Mouse (Mus musculus) liver, postnatal 0 days (tissue): ENCODE results near the gene Tomm70a. TPM values are rescaled to one million over a fixed set of nuclear protein-coding genes. Genes with fewer than 3 reads are reported as not detected.

Experiments used
- ATAC-seq: fragments of 200-750 bp; cut with Nextera tagmentation; 2 replicates; pipeline ENCODE4 v1.8.0; 2017; ENCODE audit warnings: mild to moderate bottlenecking, moderate library complexity
- DNase-seq: peaks from one replicate; pipeline ENCODE4 v3.0.0-alpha.2; 2016
- H3K27ac ChIP-seq: fragments of 300-500 bp; sonication (generic); 2 replicates; pipeline ENCODE4 v1.5.1; 2014; ENCODE audit warnings: antibody characterized with exemption, moderate library complexity, mild to moderate bottlenecking, low read depth
- H3K27me3 ChIP-seq: fragments of 300-500 bp; sonication (generic); 2 replicates; pipeline ENCODE4 v1.6.1; 2014; ENCODE audit warnings: low read length, control low read depth, mixed read lengths; ENCODE audit not compliant: insufficient read depth
- H3K36me3 ChIP-seq: fragments of 300-500 bp; sonication (generic); replicated peaks from 2 replicates; pipeline ENCODE4 v1.6.1; 2014; ENCODE audit warnings: mild to moderate bottlenecking, control low read depth, low read length, moderate library complexity, mixed read lengths; ENCODE audit not compliant: insufficient read depth
- H3K4me1 ChIP-seq: fragments of 300-500 bp; sonication (generic); 2 replicates; pipeline ENCODE4 v1.6.1; 2014; ENCODE audit warnings: antibody characterized with exemption, mild to moderate bottlenecking, control low read depth; ENCODE audit not compliant: insufficient read depth
- H3K4me2 ChIP-seq: fragments of 300-500 bp; sonication (generic); 2 replicates; pipeline ENCODE4 v1.6.1; 2014; ENCODE audit warnings: low read depth, mild to moderate bottlenecking, low read length, moderate library complexity, mixed read lengths
- H3K4me3 ChIP-seq: fragments of 300-500 bp; sonication (generic); 2 replicates; pipeline ENCODE4 v1.5.1; 2014; ENCODE audit warnings: low read depth, low read length
- H3K9ac ChIP-seq: fragments of 300-500 bp; sonication (generic); replicated peaks from 2 replicates; pipeline ENCODE4 v1.6.1; 2014; ENCODE audit warnings: mild to moderate bottlenecking, moderate library complexity
- H3K9me3 ChIP-seq: fragments of 300-500 bp; sonication (generic); 2 replicates; pipeline ENCODE4 v1.6.1; 2016; ENCODE audit warnings: mild to moderate bottlenecking, control low read depth, low read length, mixed read lengths
- CTCF ChIP-seq: sonication (generic); IDR thresholded peaks from 2 replicates; pipeline ENCODE4 v1.5.1; 2016; ENCODE audit warnings: antibody characterized with exemption, low read depth
- EP300 ChIP-seq: IDR thresholded peaks from 2 replicates; pipeline ENCODE4 v1.6.1; 2016; ENCODE audit warnings: antibody characterized with exemption, low read depth, mild to moderate bottlenecking
- whole genome bisulfite sequencing: fragments of 180-500 bp; shearing (Covaris S2); extraction: QIAGEN DNeasy Blood & Tissue Kit; methylation state at CpG from one replicate; pipeline ENCODE4 v1.1.7; 2014; ENCODE audit not compliant: insufficient replicate concordance; 5-methylcytosine and 5-hydroxymethylcytosine counted together
- polyA plus RNA-seq: library from polyadenylated mRNA; unstranded; fragments of >200 nt; fragmentation: Nextera tagmentation; extraction: Ambion mirVana; gene quantifications from 2 replicates; pipeline ENCODE4 v1.2.1, GENCODE M21; 2015

Tomm70a gene
- polyA plus RNA-seq, 1 experiment from 2014 or later: 27.6 TPM

DNA sequence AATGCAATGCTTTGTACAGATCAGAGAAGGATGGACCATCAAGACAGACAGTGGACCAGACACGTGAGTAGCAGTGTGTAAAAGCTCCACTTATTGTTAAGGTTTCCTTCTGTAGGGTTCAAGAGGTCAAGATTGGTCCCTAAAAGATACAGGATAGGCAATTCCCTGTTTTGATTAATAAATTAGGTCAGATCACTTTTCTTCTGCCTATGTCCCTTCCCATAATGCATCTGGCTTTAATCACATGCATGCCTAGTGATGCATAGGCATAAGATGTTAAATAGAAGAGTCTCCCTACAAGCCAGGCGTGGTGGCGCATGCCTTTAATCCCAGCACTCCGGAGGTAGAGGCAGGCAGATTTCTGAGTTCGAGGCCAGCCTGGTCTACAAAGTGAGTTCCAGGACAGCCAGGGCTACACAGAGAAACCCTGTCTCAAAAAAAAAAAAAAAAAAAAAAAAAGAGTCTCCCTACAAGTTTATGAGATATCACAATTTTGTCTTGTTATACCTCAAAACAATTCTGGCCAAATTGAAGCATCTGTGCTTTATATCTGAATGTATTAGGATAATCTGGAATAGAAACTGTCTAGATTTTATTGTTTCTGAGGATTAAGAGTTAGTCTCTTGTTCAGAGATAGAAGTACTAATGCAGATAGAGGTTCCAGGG, 21.8 kb upstream of the Tomm70a start:
- no peak overlapping the region for H3K27ac ChIP-seq
- DNase-seq (no peak), ATAC-seq (no peak)
- no peaks in the 10 kb centered on the region for H3K4me1 ChIP-seq
- no peak for TF ChIP-seq CTCF
- no peak for TF ChIP-seq EP300
- H3K9me3 ChIP-seq: no peaks in the 10 kb centered on the region
- H3K9ac ChIP-seq: no peak overlapping the region
- no peak overlapping the region for H3K4me2 ChIP-seq
- H3K27me3 ChIP-seq: no peaks in the 10 kb centered on the region
- WGBS: 70% methylated on average over 5 of the region's 5 CpGs
- H3K36me3 ChIP-seq: no peaks in the 10 kb centered on the region
- H3K4me3 ChIP-seq: no peak overlapping the region

DNA sequence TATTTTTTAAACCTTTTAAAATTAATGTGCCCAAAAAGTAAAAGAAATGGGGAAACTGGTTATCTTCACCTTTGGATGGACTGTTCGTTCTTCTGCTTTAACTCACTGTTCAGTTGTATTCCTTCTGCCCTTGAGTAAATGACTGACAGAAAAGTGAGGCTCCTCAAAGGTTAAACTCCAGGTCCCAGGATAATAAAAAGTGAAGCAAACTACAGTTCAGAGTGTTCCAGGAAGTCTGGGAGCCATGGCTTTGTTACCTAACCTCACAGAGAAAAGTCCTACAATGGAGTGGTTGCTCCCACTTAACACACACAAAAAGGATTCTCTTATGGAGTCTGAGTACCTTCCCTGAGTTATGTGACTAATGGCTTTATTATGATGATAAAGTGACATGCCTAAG, 20.3 kb upstream of the Tomm70a start:
- 74% methylated on average over 1 of the region's 1 CpGs for WGBS
- 0 out of 2 replicates have a peak, but pooled peaks cover 2% of the 10 kb centered on the region for H3K4me1 ChIP-seq
- H3K9ac ChIP-seq: no peak overlapping the region
- no peaks in the 10 kb centered on the region for H3K36me3 ChIP-seq
- DNase-seq (no peak), ATAC-seq (no peak)
- TF ChIP-seq CTCF (no peak), EP300 (no peak)
- H3K27ac ChIP-seq: no peak overlapping the region
- H3K4me3 ChIP-seq: no peak overlapping the region
- H3K27me3 ChIP-seq: no peaks in the 10 kb centered on the region
- no peaks in the 10 kb centered on the region for H3K9me3 ChIP-seq
- no peak overlapping the region for H3K4me2 ChIP-seq

DNA sequence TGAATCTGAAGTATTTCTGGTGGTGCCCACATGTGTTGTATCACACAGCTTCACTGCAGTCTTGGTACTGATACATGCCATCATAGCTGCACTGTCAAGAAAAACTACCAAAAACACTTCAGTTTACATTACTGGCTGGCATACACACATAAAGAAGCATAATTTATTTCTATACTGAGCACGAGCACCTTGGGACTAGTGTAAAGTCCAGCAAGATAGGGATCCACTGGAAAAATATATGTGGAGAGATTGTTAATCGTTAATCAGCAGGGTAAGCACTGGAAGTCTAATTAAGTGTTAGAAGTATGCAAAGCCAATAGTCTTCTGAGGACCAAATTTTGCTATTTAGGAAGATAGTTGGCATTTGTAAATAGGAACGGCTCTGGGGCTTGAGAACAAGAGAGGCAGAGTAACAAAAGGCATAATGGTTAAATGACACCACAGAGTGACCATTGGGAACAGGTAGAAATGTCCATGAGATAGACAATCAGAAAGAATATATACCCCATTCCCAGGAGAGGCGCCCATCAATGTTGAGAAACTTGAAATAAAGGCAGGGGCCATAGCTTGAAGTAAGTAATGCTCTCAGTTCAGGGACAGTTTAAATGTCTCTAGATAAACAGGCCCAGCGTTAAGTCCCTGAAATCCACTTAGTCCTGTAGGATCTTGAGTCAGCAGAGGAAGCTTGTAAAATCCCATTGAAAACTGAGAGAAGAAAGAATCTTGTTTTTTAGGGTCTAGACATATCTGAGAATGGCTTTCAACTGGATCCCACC, 15.1 kb upstream of the Tomm70a start:
- Histone ChIP-seq H3K27ac (no peak overlapping the region), H3K4me3 (no peak overlapping the region), H3K4me2 (no peak overlapping the region), H3K4me1 (0 out of 2 replicates have a peak, but pooled peaks cover 2% of the 10 kb centered on the region), H3K36me3 (no peaks in the 10 kb centered on the region), H3K9ac (no peak overlapping the region), H3K9me3 (no peaks in the 10 kb centered on the region), H3K27me3 (no peaks in the 10 kb centered on the region)
- WGBS: 64% methylated on average over 5 of the region's 5 CpGs
- ATAC-seq: no peak
- DNase-seq: no peak
- TF ChIP-seq CTCF (no peak), EP300 (no peak)

DNA sequence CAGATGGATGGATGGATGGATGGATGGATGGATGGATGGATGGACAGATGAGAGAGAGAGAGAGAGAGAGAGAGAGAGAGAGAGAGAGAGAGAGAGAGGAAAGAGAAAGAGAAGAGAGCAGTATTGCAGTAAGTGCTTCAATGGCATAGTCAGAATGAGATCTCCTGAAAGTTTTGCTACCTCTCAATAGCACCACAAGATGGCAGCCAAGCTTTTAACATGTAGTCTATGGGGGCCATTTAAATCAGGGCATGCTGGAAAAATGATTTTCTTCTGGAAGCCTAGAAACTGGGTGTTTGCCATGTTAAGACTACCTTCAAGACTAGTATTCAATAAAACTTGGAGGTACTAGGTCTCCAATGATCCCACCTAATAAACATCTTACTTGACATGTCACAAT, 5.4 kb upstream of the Tomm70a start:
- H3K27ac ChIP-seq: no peak overlapping the region
- no peak overlapping the region for H3K4me2 ChIP-seq
- no peak for ATAC-seq
- no peak overlapping the region for H3K4me3 ChIP-seq
- no peaks in the 10 kb centered on the region for H3K9me3 ChIP-seq
- no peaks in the 10 kb centered on the region for H3K27me3 ChIP-seq
- TF ChIP-seq CTCF (peak; percentile 75), EP300 (no peak)
- no peak for DNase-seq
- no peaks in the 10 kb centered on the region for H3K36me3 ChIP-seq
- H3K9ac ChIP-seq: no peak overlapping the region
- peaks cover 8% of the 10 kb centered on the region; the same call in 1 of the 2 replicates for H3K4me1 ChIP-seq

DNA sequence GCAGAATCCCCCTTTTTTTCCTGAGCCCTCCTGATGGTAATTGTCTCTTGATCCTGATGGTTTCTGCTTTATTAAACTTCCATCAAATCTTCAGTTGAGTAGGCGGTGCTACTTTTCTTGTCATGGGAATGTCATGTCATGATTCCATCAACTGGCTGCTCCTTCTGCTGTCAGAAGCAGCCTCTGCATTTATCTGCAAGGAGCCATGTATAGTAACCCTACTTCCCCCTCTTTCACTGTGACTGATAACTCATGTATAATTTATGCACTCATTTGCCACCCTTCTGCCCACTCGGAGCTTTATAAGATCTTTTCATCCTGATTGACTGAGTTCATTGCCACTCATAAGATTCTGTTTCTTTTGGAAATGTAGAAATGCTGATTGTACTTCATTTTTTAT, 3.9 kb upstream of the Tomm70a start:
- Histone ChIP-seq H3K4me3 (no peak overlapping the region), H3K4me1 (peaks cover 9% of the 10 kb centered on the region), H3K36me3 (no peaks in the 10 kb centered on the region), H3K9ac (no peak overlapping the region), H3K4me2 (no peak overlapping the region), H3K27ac (no peak overlapping the region), H3K27me3 (no peaks in the 10 kb centered on the region), H3K9me3 (no peaks in the 10 kb centered on the region)
- no peak for ATAC-seq
- no peak for TF ChIP-seq EP300
- TF ChIP-seq CTCF: no peak
- no peak for DNase-seq
- WGBS: 54% methylated on average over 2 of the region's 2 CpGs

DNA sequence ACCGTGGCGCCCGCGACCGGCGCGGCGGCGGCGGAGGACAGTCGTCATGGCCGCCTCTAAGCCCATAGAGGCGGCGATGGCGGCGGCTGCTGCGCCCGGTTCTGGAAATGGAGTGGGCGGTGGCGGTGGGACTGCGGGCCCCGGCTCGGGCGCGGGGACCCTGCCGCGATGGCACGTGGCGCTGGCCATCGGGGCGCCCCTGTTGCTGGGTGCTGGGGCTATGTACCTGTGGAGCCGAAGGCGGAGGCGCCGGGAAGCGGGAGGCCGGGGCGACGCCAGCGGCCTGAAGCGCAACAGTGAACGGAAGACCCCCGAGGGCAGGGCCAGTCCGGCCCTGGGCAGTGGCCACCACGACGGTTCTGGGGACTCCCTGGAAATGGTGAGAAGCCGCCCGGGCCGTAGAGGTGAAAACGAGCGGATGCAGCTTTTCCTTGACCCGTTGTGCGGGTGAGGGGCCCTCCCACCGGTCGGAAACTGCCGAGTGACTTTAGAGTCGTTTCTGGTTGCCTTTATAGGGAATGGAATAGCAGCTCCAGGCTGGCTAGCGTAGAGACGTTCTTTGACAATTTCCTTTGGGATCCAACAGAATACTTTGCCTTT, 413 bp downstream of the Tomm70a start:
- no peaks in the 10 kb centered on the region for H3K9me3 ChIP-seq
- no peaks in the 10 kb centered on the region for H3K27me3 ChIP-seq
- under 1% methylated on average over 59 of the region's 59 CpGs for WGBS
- peak; percentile 6 for ATAC-seq
- DNase-seq: peak; percentile 50
- H3K36me3 ChIP-seq: no peaks in the 10 kb centered on the region; the same call in 1 of the 2 replicates
- peak overlapping the region; percentile 100 for H3K4me3 ChIP-seq
- peak overlapping the region; percentile 100 for H3K9ac ChIP-seq
- peak overlapping the region; percentile 90 for H3K4me2 ChIP-seq
- TF ChIP-seq CTCF (no peak), EP300 (no peak)
- peak overlapping the region; percentile 99 for H3K27ac ChIP-seq
- H3K4me1 ChIP-seq: peaks cover 26% of the 10 kb centered on the region
